Comparison of ENCODE assay signal across 17 mouse cellular contexts in the genomic region with DNA sequence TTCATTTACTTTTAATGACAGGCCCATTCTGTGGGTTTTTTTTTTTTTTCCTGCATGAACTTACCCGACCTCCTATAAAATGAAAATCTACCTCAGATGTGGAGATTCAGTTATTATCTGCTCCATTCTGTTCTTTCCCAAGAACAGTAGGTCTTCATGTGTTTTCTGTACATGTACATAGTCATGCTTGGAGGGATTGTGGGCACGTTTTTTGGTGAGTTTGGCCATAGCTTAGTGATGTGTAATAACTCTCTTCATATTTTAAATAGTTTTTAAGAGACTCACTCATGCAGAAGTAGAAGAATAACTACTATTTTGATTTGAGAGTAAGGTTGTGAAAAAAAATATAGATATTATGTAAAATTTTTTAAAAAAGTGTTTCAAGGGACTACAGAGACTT.
"Had no signal": no experiment of that assay in that cellular context is flagged by ENCODE, and none has a peak within 500 bp of the region (broad histone marks: within the 10 kb centered on the region; RNA-seq: fewer than 3 reads in every experiment).

No protein-coding gene starts in this region.

- H3K36me3 ChIP-seq: liver, embryonic 15.5 days; lung, embryonic 15.5 days; midbrain, embryonic 12.5 days; midbrain, embryonic 15.5 days; neural tube, embryonic 12.5 days; stomach, embryonic 15.5 days had no signal

- H3K4me3 ChIP-seq: liver, embryonic 15.5 days; lung, embryonic 15.5 days; megakaryocyte, embryonic 14.5 days; midbrain, embryonic 12.5 days; midbrain, embryonic 15.5 days; neural tube, embryonic 12.5 days; stomach, embryonic 15.5 days had no signal

- H3K4me1 ChIP-seq: liver, embryonic 15.5 days; megakaryocyte, embryonic 14.5 days; midbrain, embryonic 15.5 days had no signal

- ATAC-seq: liver, postnatal 0 days; midbrain, embryonic 15.5 days had no signal

- DNase-seq: liver, postnatal 0 days; lung, adult 2 months; lung, postnatal 10 days; lung, postnatal 4 days; right cerebral cortex, postnatal 14 days; spleen, adult 18-20 months; thymus, adult 2 months; thymus, postnatal 25 days; thymus, postnatal 4 days had no signal

- H3K9me3 ChIP-seq: liver, embryonic 15.5 days; lung, embryonic 15.5 days; midbrain, embryonic 12.5 days; midbrain, embryonic 15.5 days; neural tube, embryonic 12.5 days; stomach, embryonic 15.5 days had no signal

- H3K9ac ChIP-seq: liver, embryonic 15.5 days; liver, postnatal 0 days; lung, embryonic 15.5 days; midbrain, embryonic 12.5 days; midbrain, embryonic 15.5 days; neural tube, embryonic 12.5 days; stomach, embryonic 15.5 days had no signal

- H3K4me2 ChIP-seq: liver, embryonic 15.5 days; lung, embryonic 15.5 days; midbrain, embryonic 12.5 days; midbrain, embryonic 15.5 days; neural tube, embryonic 12.5 days; stomach, embryonic 15.5 days had no signal

- H3K27ac ChIP-seq: liver, embryonic 15.5 days; lung, embryonic 15.5 days; midbrain, embryonic 12.5 days; midbrain, embryonic 15.5 days; neural tube, embryonic 12.5 days; stomach, embryonic 15.5 days; stomach, postnatal 0 days had no signal

- H3K27me3 ChIP-seq: liver, embryonic 15.5 days; lung, embryonic 15.5 days; megakaryocyte, embryonic 14.5 days; midbrain, embryonic 12.5 days; midbrain, embryonic 15.5 days; neural tube, embryonic 12.5 days; stomach, embryonic 15.5 days had no signal
